Mouse (Mus musculus) layer of hippocampus, adult 8-10 months (tissue): ENCODE measurements around the gene Mef2c. TPM values are rescaled to one million over a fixed set of nuclear protein-coding genes. Genes with fewer than 3 reads are reported as not detected.

Source experiments
- DNase-seq, 2 experiments: peaks; one replicate each; pipeline ENCODE4 v3.0.0; 2022; ENCODE audit warnings: low spot score in 2 of 2
- total RNA-seq, 4 experiments: library from RNA; stranded (reverse); gene quantifications; 2 replicates each; pipeline ENCODE4 v1.2.4; 2022

Mef2c gene
- total RNA-seq, result 100 to 1,000 TPM; 136 to 161 (median 142) TPM

GRCm38 (mm10) chr13:83503919-83504318 is at the start of gene Mef2c:
TSS of gene Mef2c (plus strand) at chr13:83504034.
- no peak for DNase-seq

GRCm38 (mm10) chr13:83458729-83459128 is 45.1 kb upstream of the Mef2c start:
- no peak for DNase-seq

DNA sequence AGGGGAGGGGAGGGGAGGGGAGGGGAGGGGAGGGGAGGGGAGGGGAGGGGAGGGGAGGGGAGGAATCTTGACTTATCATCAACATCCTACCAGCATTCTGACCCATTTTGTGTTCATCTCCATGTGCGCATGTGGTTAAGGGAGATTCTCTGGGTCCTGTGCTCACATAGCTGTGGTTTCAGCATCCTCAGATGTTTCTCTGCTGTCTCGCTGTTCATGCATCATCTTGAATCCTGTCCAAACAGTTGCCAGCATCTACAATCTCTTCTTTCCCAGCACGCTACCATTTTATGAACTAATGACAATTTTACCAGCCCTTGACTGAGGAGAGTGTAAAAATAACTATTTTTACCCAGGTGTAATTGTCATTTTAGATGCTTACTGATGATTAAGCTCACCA is 44.2 kb upstream of the Mef2c start:
- no peak for DNase-seq

DNA sequence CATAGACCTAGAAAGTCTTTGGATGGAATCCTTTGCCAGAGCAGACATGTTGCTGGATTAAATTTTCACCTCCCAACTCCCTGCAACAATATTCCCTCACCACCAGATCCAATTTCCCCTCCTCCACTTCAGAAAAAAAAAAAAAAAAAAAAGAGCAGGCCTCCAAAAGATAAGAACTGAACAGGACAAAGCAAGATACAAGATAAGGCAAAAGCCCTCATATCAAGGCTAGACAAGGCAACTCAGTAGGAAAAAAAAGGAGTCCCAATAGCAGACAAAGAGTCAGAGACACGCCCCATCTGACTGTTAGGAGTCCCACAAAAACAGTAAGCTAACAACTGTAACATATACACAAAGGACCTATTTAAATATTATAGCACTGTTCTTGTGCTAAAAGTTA is 43.2 kb upstream of the Mef2c start:
- DNase-seq, result no peak

GRCm38 (mm10) chr13:83461556-83461955 is 42.3 kb upstream of the Mef2c start:
- no peak for DNase-seq

GRCm38 (mm10) chr13:83466756-83467155 is 37.1 kb upstream of the Mef2c start:
- no peak for DNase-seq

GRCm38 (mm10) chr13:83468794-83469193 is 35.0 kb upstream of the Mef2c start:
- no peak for DNase-seq

DNA sequence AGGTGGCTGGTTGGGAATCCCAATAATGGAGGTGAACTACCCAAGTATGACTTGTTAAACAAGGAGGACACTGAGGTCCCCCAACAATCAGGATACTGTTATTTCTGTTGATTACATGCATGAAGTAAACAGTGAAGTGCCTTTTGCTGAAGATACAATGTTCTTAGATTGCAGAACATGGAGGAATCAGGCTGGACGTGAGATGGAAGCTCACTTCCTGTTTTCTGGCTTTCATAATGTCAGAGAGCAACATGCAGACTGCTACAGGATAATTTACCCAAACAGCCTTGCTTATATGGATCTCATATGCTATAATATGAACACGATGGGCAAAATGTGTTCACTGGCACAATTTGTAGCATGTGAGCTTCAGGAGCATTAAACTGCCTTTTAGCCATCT is 30.1 kb upstream of the Mef2c start:
- DNase-seq, result no peak

- DNase-seq, result no peak
Measured at GRCm38 (mm10) chr13:83480388-83480787, 23.4 kb upstream of the Mef2c start.

DNA sequence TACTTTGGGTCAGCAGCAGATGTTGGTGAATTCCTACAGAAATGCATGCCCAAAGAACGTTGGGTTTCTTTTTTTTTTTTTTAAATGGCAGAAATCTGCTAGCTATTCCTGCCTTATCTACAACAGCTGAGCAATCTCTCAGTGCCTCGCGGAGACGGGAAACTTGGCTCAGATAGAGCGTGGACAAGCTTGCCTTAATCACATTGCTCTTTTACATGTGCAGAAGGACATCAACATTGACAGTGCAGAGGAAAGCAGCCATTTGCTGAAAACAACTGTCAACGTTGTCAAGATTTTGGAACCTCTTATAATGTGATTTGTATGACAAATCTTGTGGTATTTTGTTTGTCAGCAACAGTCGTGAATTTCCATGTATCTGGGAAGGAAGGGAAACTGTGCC is 22.5 kb upstream of the Mef2c start:
- no peak for DNase-seq

DNA sequence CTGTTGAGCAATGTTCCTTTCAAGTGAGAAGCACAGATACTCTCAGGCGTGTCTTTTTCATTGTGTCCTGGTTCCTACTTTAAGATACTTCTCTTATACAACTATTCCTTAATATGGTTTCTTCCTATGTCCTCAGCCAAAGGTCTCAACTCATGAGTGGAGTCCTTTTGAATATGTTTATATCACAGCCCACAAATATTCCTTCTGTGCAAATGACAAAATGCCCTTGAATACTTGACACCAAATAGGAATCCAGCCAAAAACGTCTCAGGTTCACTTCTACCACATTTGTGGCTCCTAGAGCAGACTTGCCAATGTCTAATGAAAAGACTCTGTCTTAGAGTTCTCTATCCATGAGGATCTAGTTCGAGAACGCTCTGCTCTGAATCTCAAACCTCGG is 21.7 kb upstream of the Mef2c start:
- no peak for DNase-seq

GRCm38 (mm10) chr13:83484215-83484614 is 19.6 kb upstream of the Mef2c start:
- DNase-seq, result no peak

GRCm38 (mm10) chr13:83484721-83485369 is 19.0 kb upstream of the Mef2c start:
- DNase-seq, result no peak

DNA sequence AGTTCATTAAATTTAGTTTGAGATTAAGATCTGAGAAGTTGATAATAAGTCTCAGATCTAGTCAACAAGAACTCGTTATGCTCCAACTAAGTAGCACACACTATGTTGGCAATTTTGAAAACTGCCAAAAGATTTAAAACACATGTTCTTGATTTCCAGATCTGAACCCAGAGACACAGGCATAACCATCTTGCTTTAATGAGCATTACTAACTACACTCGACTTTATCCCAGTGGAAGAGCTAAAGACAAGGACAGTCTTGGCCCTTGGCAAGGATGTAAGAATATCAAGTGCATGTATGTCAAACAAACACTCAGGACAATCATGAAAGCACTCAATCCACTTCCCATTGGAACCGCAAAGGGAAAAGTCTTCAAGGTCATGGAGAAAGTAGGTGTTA is 11.8 kb upstream of the Mef2c start:
- no peak for DNase-seq

DNA sequence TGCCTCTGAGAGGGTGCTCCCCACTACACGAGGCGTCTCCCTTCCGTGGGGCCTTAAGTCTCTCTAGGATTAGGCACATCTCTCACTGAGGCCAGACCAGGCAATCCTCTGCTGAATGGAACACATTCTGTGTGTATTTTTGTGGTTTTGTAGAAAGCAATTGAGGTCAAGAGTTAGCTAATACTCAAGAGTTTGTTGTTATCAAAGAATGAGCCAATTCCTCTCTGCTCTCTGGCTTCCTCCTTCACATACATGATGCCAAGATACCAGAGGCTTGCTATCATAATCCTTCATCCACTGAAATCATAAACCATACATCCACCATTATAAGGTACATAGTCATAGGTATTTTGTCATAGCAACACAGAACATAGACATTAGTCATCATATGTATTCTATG is 6.1 kb upstream of the Mef2c start:
- DNase-seq, result no peak

- no peak for DNase-seq
Measured at GRCm38 (mm10) chr13:83499526-83499925, 4.3 kb upstream of the Mef2c start.

GRCm38 (mm10) chr13:83507687-83508086 is 3.9 kb downstream of the Mef2c start:
- DNase-seq, result no peak

GRCm38 (mm10) chr13:83515013-83515547 is 11.2 kb downstream of the Mef2c start:
- no peak for DNase-seq

DNA sequence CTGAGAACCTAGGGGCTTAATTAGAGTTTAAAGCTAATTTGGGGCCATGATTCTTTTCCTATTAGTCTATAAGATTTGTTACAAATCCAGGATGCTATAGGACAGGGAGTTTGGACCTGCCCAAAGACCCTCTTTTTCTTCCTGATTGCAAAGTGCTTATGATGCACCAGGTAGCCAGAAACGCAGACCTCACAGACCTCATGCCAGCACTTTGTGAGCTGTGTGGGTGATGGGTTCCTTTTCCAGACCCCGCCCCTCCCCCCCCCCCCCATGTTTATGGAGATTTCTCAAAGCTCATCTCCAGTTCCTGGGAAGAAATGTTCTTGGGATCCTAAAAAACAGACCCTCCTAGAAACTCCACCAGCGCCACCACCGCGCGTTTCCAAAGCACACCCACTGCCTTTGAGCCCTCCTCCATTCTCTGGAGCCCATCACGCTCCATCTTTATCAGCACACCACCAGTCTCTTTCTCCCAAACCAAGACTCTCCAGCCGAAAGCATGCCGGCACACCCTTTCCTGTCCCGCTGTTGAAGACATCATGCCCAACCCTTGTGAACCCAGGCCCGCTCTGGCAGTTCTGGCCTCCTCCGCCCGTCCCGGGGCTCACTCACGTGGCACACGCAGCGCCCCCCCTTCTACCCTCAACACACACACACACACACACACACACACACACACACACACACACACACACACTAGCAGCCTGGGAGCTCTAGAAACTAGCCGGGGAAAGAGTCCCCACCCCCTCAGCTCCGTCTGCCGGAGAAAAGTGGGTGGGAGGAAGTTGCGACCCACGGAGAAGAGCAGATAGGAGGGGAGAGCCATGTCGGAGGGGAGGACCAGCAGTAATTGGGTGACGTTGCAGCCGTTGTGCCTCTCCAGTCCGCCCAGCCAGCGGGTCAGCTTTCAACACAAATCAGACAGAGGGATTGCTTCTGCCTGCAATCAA is 14.1 kb downstream of the Mef2c start:
- peak; percentile 68 to 70 for DNase-seq

DNA sequence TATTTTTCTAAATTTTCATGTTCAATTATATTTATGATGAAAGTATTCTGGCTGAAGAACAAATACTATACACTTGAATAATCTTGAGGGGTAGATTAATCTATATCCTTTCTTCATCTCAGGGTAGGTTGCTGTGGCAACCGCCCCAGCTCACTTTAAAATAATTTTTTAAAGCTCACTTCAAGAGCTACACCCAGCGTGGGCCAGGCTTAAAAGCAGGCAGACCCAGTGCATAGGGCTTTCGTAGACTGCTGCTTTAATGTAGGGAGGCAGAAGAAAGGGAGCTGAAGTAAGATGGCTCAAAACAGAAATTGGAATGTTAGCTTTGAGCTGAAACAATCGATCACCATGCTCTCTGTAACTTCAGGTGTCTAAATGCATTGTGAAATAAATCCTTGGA is 17.0 kb downstream of the Mef2c start:
- no peak for DNase-seq

DNA sequence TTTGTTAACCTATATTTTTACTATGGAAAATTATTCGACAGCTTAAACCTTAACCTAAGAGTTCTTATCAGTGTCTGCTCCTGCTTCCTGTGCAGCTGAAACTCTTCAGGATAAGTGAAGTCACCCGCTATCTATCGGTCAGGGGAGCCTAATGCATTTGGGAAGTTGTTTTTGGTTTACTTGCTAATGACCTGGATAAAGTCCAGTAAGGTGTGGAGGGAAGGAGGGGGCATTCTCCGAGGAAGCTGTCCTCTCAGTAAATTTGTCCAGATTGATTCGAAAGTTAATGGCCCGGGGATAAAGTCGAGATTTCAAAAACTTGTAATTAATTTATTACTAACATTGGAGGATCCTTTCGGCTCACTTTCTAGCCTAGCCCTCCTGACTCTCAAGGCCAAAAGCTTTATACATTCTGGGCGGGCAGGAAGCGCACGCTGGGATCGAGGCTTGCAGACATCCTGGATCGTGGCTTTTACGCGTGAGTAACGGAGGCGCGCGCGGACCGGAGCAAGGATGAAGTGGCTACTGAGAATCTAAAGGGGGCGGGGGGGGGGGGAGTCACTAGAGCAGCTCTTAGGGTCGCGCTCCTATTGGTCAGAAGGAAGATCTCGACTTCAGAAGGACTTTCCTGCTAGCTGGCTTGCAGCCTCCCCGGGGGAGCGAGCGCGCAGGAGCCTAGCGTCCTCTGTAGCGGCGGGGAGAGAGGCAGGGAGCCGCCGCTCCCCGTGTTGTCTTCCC is 19.6 kb downstream of the Mef2c start:
- peak in 1 of 2 experiments; percentile 26 for DNase-seq
